Mouse (Mus musculus): Measurements from ENCODE around the gene Car14.
"Not testable (repeated sequence)": the region's sequence is repeated elsewhere in the genome, so short reads cannot be mapped to it uniquely, and the experiment has no call there.

Gene Car14

GRCm38 (mm10) chr3:95894317-95895160, 10.0 kb downstream of the Car14 start:
- in situ Hi-C loops (cut with MboI; ENCODE audit: low pct_unique_long_range_greater_than_20kb in 1 of 2, low sequenced_read_pairs in 2 of 2, unreplicated experiment in 1 of 2): no loop called here

GRCm38 (mm10) chr3:95893606-95894316, 10.7 kb downstream of the Car14 start, which contains the start of gene Aph1a:
TSS of gene Aph1a (plus strand) at chr3:95893969.
- in situ Hi-C loops (cut with MboI; ENCODE audit: low pct_unique_long_range_greater_than_20kb in 1 of 2, low sequenced_read_pairs in 2 of 2, unreplicated experiment in 1 of 2): not testable (repeated sequence)

GRCm38 (mm10) chr3:95893126-95893525, 11.4 kb downstream of the Car14 start:
- in situ Hi-C loops (cut with MboI; ENCODE audit: low pct_unique_long_range_greater_than_20kb in 1 of 2, low sequenced_read_pairs in 2 of 2, unreplicated experiment in 1 of 2): no loop called here

- in situ Hi-C loops (cut with MboI; ENCODE audit: low pct_unique_long_range_greater_than_20kb in 1 of 2, low sequenced_read_pairs in 2 of 2, unreplicated experiment in 1 of 2): no loop called here
Observed at GRCm38 (mm10) chr3:95892066-95893052, 12.1 kb downstream of the Car14 start.

- in situ Hi-C loops (cut with MboI; ENCODE audit: low pct_unique_long_range_greater_than_20kb in 1 of 2, low sequenced_read_pairs in 2 of 2, unreplicated experiment in 1 of 2): no loop called here
Observed at GRCm38 (mm10) chr3:95891211-95892065, 13.1 kb downstream of the Car14 start, which contains the start of gene BC028528. TSS of gene BC028528 (minus strand) at chr3:95892005.

- in situ Hi-C loops (cut with MboI; ENCODE audit: low pct_unique_long_range_greater_than_20kb in 1 of 2, low sequenced_read_pairs in 2 of 2, unreplicated experiment in 1 of 2): no loop called here
Observed at GRCm38 (mm10) chr3:95889664-95890063, 14.8 kb downstream of the Car14 start.

- in situ Hi-C loops (cut with MboI; ENCODE audit: low pct_unique_long_range_greater_than_20kb in 1 of 2, low sequenced_read_pairs in 2 of 2, unreplicated experiment in 1 of 2): no loop called here
Observed at GRCm38 (mm10) chr3:95887596-95887995, 16.9 kb downstream of the Car14 start.

- in situ Hi-C loops (cut with MboI; ENCODE audit: low pct_unique_long_range_greater_than_20kb in 1 of 2, low sequenced_read_pairs in 2 of 2, unreplicated experiment in 1 of 2): no loop called here
Observed at GRCm38 (mm10) chr3:95884400-95884799, 20.1 kb downstream of the Car14 start.

- in situ Hi-C loops (cut with MboI; ENCODE audit: low pct_unique_long_range_greater_than_20kb in 1 of 2, low sequenced_read_pairs in 2 of 2, unreplicated experiment in 1 of 2): no loop called here
Observed at GRCm38 (mm10) chr3:95882816-95883425, 21.6 kb downstream of the Car14 start.

GRCm38 (mm10) chr3:95881979-95882815, 22.3 kb downstream of the Car14 start, which contains the start of gene Ciart:
TSS of gene Ciart (minus strand) at chr3:95882251.
- in situ Hi-C loops (cut with MboI; ENCODE audit: low pct_unique_long_range_greater_than_20kb in 1 of 2, low sequenced_read_pairs in 2 of 2, unreplicated experiment in 1 of 2): no loop called here

- in situ Hi-C loops (cut with MboI; ENCODE audit: low pct_unique_long_range_greater_than_20kb in 1 of 2, low sequenced_read_pairs in 2 of 2, unreplicated experiment in 1 of 2): no loop called here
Observed at GRCm38 (mm10) chr3:95879063-95879462, 25.4 kb downstream of the Car14 start.

GRCm38 (mm10) chr3:95872048-95872447, 32.4 kb downstream of the Car14 start:
- in situ Hi-C loops (cut with MboI; ENCODE audit: low pct_unique_long_range_greater_than_20kb in 1 of 2, low sequenced_read_pairs in 2 of 2, unreplicated experiment in 1 of 2): no loop called here

GRCm38 (mm10) chr3:95871392-95871867, 33.1 kb downstream of the Car14 start, which contains the start of gene Mrps21:
TSS of gene Mrps21 (minus strand) at chr3:95871519.
- in situ Hi-C loops (cut with MboI; ENCODE audit: low pct_unique_long_range_greater_than_20kb in 1 of 2, low sequenced_read_pairs in 2 of 2, unreplicated experiment in 1 of 2): no loop called here

- in situ Hi-C loops (cut with MboI; ENCODE audit: low pct_unique_long_range_greater_than_20kb in 1 of 2, low sequenced_read_pairs in 2 of 2, unreplicated experiment in 1 of 2): no loop called here
Observed at GRCm38 (mm10) chr3:95870976-95871375, 33.5 kb downstream of the Car14 start.

GRCm38 (mm10) chr3:95867408-95867807, 37.1 kb downstream of the Car14 start:
- in situ Hi-C loops (cut with MboI; ENCODE audit: low pct_unique_long_range_greater_than_20kb in 1 of 2, low sequenced_read_pairs in 2 of 2, unreplicated experiment in 1 of 2): no loop called here

GRCm38 (mm10) chr3:95866071-95866470, 38.4 kb downstream of the Car14 start:
- in situ Hi-C loops (cut with MboI; ENCODE audit: low pct_unique_long_range_greater_than_20kb in 1 of 2, low sequenced_read_pairs in 2 of 2, unreplicated experiment in 1 of 2): no loop called here
